ENCODE assay signal across 9 mouse cellular contexts in genomic region chr15:87566040-87566929, GRCm38 (mm10). TPM values are rescaled to one million over a fixed set of nuclear protein-coding genes. Genes with fewer than 3 reads are reported as not detected.
DNase-seq lines count a peak whose midpoint lies in the region; ATAC-seq and TF ChIP-seq lines count a peak whose summit lies in the region.
"Had no signal": no experiment of that assay in that cellular context is flagged by ENCODE, and none has a peak within 500 bp of the region (broad histone marks: within the 10 kb centered on the region; RNA-seq: fewer than 3 reads in every experiment).

No protein-coding gene starts in this region.

- H3K9me3 ChIP-seq in kidney, postnatal 0 days (replicated peaks; ENCODE audit: low read length) = no peaks in the 10 kb centered on the region
- H3K9me3 ChIP-seq in neural tube, embryonic 14.5 days (ENCODE audit: control insufficient read depth, low read length) = no peaks in the 10 kb centered on the region

- H3K4me3 ChIP-seq in kidney, postnatal 0 days (replicated peaks; ENCODE audit: low read depth, low read length) = no peak overlapping the region
- H3K4me3 ChIP-seq in cortical plate, adult 2 months (ENCODE audit: insufficient read depth, low read length) = no peak overlapping the region
- no peak overlapping the region for H3K4me3 ChIP-seq in neural tube, embryonic 14.5 days (ENCODE audit: low read depth, low read length)

- no peak overlapping the region for H3K9ac ChIP-seq in kidney, postnatal 0 days (ENCODE audit: low read depth, low read length)
- no peak overlapping the region for H3K9ac ChIP-seq in neural tube, embryonic 14.5 days (replicated peaks; ENCODE audit: low read depth, low read length)

- no peak overlapping the region for H3K27ac ChIP-seq in kidney, postnatal 0 days
- H3K27ac ChIP-seq in cortical plate, adult 2 months (ENCODE audit: insufficient read depth, low read length) = peak overlapping the region; percentile 84
- peak overlapping the region; percentile 55 for H3K27ac ChIP-seq in neural tube, embryonic 14.5 days (ENCODE audit: low read depth, low read length)

- no peak for TF ChIP-seq POLR2A in cortical plate, adult 2 months (IDR thresholded peaks at IDR 0.05; ENCODE audit: extremely low read depth, insufficient read depth, low read length)

- ATAC-seq in kidney, postnatal 0 days (replicated peaks; ENCODE audit: low FRiP score, low read depth) = peak; percentile 29; the same call in 1 of the 2 replicates
- peak; percentile 77 for ATAC-seq in neural tube, embryonic 14.5 days (ENCODE audit: low read depth)
- ATAC-seq in activated CD4-positive, CD25-positive, alpha-beta regulatory T cell, adult 4 months = no peak

- H3K27me3 ChIP-seq in kidney, postnatal 0 days (ENCODE audit: insufficient read depth, low read length) = no peaks in the 10 kb centered on the region
- H3K27me3 ChIP-seq in neural tube, embryonic 14.5 days (ENCODE audit: control insufficient read depth, insufficient read depth, low read length) = no peaks in the 10 kb centered on the region
- H3K27me3 ChIP-seq: CH12.LX had no signal

- no peak for TF ChIP-seq CTCF in kidney, postnatal 0 days (IDR thresholded peaks at IDR 0.05; ENCODE audit: low read depth)
- TF ChIP-seq CTCF in cortical plate, adult 2 months (IDR thresholded peaks at IDR 0.05; ENCODE audit: extremely low read depth, insufficient read depth, low read length) = no peak

- DNase-seq in kidney, postnatal 0 days (ENCODE audit: low spot score) = peak; percentile 17
- no peak for DNase-seq in kidney, adult 11 months
- peak; percentile 38 for DNase-seq in kidney, postnatal 14 days
- no peak for DNase-seq in MN1 (ENCODE audit: low spot score)
- DNase-seq in c-Kit-positive CD71-positive TER-119-positive erythroid progenitor cells, embryonic 14.5 days (ENCODE audit: low spot score) = no peak

- WGBS in kidney, postnatal 0 days = 46% methylated on average over 10 of the region's 11 CpGs
- WGBS in neural tube, embryonic 14.5 days = 43% methylated on average over 11 of the region's 11 CpGs

- no peak overlapping the region for H3K4me2 ChIP-seq in kidney, postnatal 0 days (ENCODE audit: low read length)
- no peak overlapping the region for H3K4me2 ChIP-seq in neural tube, embryonic 14.5 days (ENCODE audit: low read depth, low read length)

- H3K4me1 ChIP-seq in kidney, postnatal 0 days (replicated peaks; ENCODE audit: insufficient read depth, low read length) = no peaks in the 10 kb centered on the region; the same call in 1 of the 2 replicates
- peaks cover 4% of the 10 kb centered on the region; the same call in 1 of the 2 replicates for H3K4me1 ChIP-seq in cortical plate, adult 2 months (ENCODE audit: control insufficient read depth, insufficient read depth, low read length)
- H3K4me1 ChIP-seq in neural tube, embryonic 14.5 days (ENCODE audit: control insufficient read depth, insufficient read depth, low read length) = peaks cover 16% of the 10 kb centered on the region; the same call in 1 of the 2 replicates

- no peaks in the 10 kb centered on the region for H3K36me3 ChIP-seq in kidney, postnatal 0 days (ENCODE audit: insufficient read depth, low read length)
- no peaks in the 10 kb centered on the region for H3K36me3 ChIP-seq in neural tube, embryonic 14.5 days (ENCODE audit: control insufficient read depth, insufficient read depth, low read length)

RNA-seq across cellular contexts. Expression of gene Fam19a5, which starts 22.2 kb away (rescaled TPM):
- 5.4 and 5.9 TPM in 2 replicates for polyA plus RNA-seq in kidney, postnatal 0 days (2015; fragmentation: Nextera tagmentation; extraction: Ambion mirVana)
- polyA plus RNA-seq in cortical plate, adult 2 months (2012; rRNA removed) = 102 and 104 TPM in 2 replicates
- polyA plus RNA-seq in neural tube, embryonic 14.5 days (2014; fragmentation: Nextera tagmentation; extraction: Ambion mirVana) = 26.6 and 33.3 TPM in 2 replicates
- polyA plus RNA-seq in activated CD4-positive, CD25-positive, alpha-beta regulatory T cell, adult 4 months (2017; shearing (Covaris generic)) = not detected

Comparison
In these comparisons a context has a peak if more than half of its experiments do, and no peak if none do; other contexts are left out.
1. DNase-seq: peak in kidney, postnatal 0 days (single experiment) and kidney, postnatal 14 days (single experiment); none in kidney, adult 11 months (single experiment), MN1 (single experiment) and c-Kit-positive CD71-positive TER-119-positive erythroid progenitor cells, embryonic 14.5 days (single experiment).